7 mouse cellular contexts compared by ENCODE assay signal in the genomic region with DNA sequence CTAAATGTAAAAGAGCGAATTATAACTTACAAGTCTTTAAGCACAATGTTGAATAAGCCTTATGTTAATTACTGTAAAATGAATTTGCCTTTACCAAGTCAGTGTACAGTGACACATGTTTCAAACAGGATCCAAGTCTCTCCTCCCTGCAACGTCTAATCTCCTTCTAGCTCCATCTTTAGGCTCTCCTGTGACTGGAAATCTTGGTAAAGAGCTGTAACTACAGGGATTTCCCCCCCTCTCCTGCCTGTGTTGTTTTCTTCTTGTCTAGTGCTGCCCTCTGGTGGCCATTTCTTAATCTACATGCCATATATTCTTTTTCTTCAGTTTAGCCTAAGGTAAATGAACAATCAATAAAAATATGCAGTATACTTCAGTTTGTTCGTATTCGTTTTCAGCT.
DNase-seq lines count a peak whose midpoint lies in the region; ATAC-seq and TF ChIP-seq lines count a peak whose summit lies in the region.

No protein-coding gene starts in this region.

- H3K9ac ChIP-seq in hindbrain, postnatal 0 days (replicated peaks; ENCODE audit: low read length): peak overlapping the region; percentile 39; the same call in 1 of the 2 replicates

- H3K4me3 ChIP-seq in hindbrain, postnatal 0 days (ENCODE audit: low read length): peak overlapping the region; percentile 9

- ATAC-seq in activated CD4-positive, CD25-positive, alpha-beta regulatory T cell, adult 4 months: peak; percentile 88
- ATAC-seq in hindbrain, postnatal 0 days: peak; percentile 84
- ATAC-seq in megakaryocyte, adult 5-6 weeks (ENCODE audit: poor library complexity, severe bottlenecking): peak; percentile 62

- no peaks in the 10 kb centered on the region for H3K27me3 ChIP-seq in hindbrain, postnatal 0 days (ENCODE audit: insufficient read depth, low read length)

- H3K4me1 ChIP-seq in hindbrain, postnatal 0 days (ENCODE audit: insufficient read depth, low read length): no peaks in the 10 kb centered on the region; the same call in 1 of the 2 replicates

- H3K4me2 ChIP-seq in hindbrain, postnatal 0 days (ENCODE audit: low read depth, low read length): peak overlapping the region; percentile 43

- H3K27ac ChIP-seq in hindbrain, postnatal 0 days: peak overlapping the region; percentile 77

- H3K36me3 ChIP-seq in hindbrain, postnatal 0 days (ENCODE audit: insufficient read depth, low read length): no peaks in the 10 kb centered on the region

- no peaks in the 10 kb centered on the region for H3K9me3 ChIP-seq in hindbrain, postnatal 0 days (ENCODE audit: low read length)

- peak; percentile 86 for TF ChIP-seq CTCF in hindbrain, postnatal 0 days (IDR thresholded peaks at IDR 0.05; ENCODE audit: low read depth)

- DNase-seq in cerebellum, postnatal 25 days: peak; percentile 63 to 87
- DNase-seq in gastrocnemius, adult 8-10 months (ENCODE audit: low spot score in 2 of 2): peak; percentile 14 to 56
- DNase-seq in hindbrain, postnatal 0 days (ENCODE audit: low spot score): peak; percentile 94
- DNase-seq in left cerebral cortex, adult 18-20 months (ENCODE audit: low spot score in 2 of 2): peak; percentile 69 to 85
- DNase-seq in right cerebral cortex, adult 2 months (ENCODE audit: low spot score in 2 of 2): peak; percentile 75 to 86

- 14% methylated on average over 4 of the region's 4 CpGs for WGBS in hindbrain, postnatal 0 days

Comparison
In these comparisons a context has a peak if more than half of its experiments do, and no peak if none do; other contexts are left out.
1. Peak in every context shown above with its lines: DNase-seq, ATAC-seq, H3K4me3 ChIP-seq and H3K27ac ChIP-seq.
2. DNase-seq: peak in every context shown above with its lines; median percentile 94 in hindbrain, postnatal 0 days; 80 in right cerebral cortex, adult 2 months; 77 in left cerebral cortex, adult 18-20 months; 75 in cerebellum, postnatal 25 days; 35 in gastrocnemius, adult 8-10 months.